In genomic region chr14:54156536-54156935, GRCm38 (mm10) we compare ENCODE assay signal across 16 mouse cellular contexts.
"Had no signal": no experiment of that assay in that cellular context is flagged by ENCODE, and none has a peak within 500 bp of the region (broad histone marks: within the 10 kb centered on the region; RNA-seq: fewer than 3 reads in every experiment).

No protein-coding gene starts in this region.

- H3K4me3 ChIP-seq: liver, embryonic 13.5 days; liver, embryonic 15.5 days; lung, embryonic 15.5 days; megakaryocyte, embryonic 14.5 days; midbrain, embryonic 12.5 days; midbrain, embryonic 15.5 days; neural tube, embryonic 12.5 days; stomach, embryonic 15.5 days had no signal

- H3K9me3 ChIP-seq: liver, embryonic 13.5 days; liver, embryonic 15.5 days; lung, embryonic 15.5 days; megakaryocyte, embryonic 14.5 days; midbrain, embryonic 12.5 days; midbrain, embryonic 15.5 days; neural tube, embryonic 12.5 days; stomach, embryonic 15.5 days had no signal

- H3K36me3 ChIP-seq: liver, embryonic 13.5 days; liver, embryonic 15.5 days; lung, embryonic 15.5 days; midbrain, embryonic 12.5 days; midbrain, embryonic 15.5 days; neural tube, embryonic 12.5 days; stomach, embryonic 15.5 days had no signal

- H3K27me3 ChIP-seq: midbrain, embryonic 12.5 days; midbrain, embryonic 15.5 days; neural tube, embryonic 12.5 days; stomach, embryonic 15.5 days had no signal

- H3K27ac ChIP-seq: liver, embryonic 13.5 days; liver, embryonic 15.5 days; lung, embryonic 15.5 days; macrophage; midbrain, embryonic 12.5 days; midbrain, embryonic 15.5 days; neural tube, embryonic 12.5 days; stomach, embryonic 15.5 days; stomach, postnatal 0 days had no signal

- H3K4me1 ChIP-seq: midbrain, embryonic 12.5 days; neural tube, embryonic 12.5 days; stomach, embryonic 15.5 days had no signal

- DNase-seq: liver, embryonic 13.5 days; liver, postnatal 0 days; lung, adult 2 months; lung, postnatal 14 days; lung, postnatal 36 days; right cerebral cortex, postnatal 14 days; thymus, postnatal 36 days had no signal
